Comparison of ENCODE assay signal across 9 mouse cellular contexts in genomic region chr17:31378361-31378761, GRCm38 (mm10). TPM values are rescaled to one million over a fixed set of nuclear protein-coding genes. Genes with fewer than 3 reads are reported as not detected.
A peak's percentile ranks its signal among the peaks of the same experiment; 100 is the strongest.
DNase-seq lines count a peak whose midpoint lies in the region; ATAC-seq and TF ChIP-seq lines count a peak whose summit lies in the region.
"Had no signal": no experiment of that assay in that cellular context is flagged by ENCODE, and none has a peak within 500 bp of the region (broad histone marks: within the 10 kb centered on the region; RNA-seq: fewer than 3 reads in every experiment).

No protein-coding gene starts in this region.

- H3K27me3 ChIP-seq in hindbrain, embryonic 14.5 days (ENCODE audit: control insufficient read depth, insufficient read depth, low read length): no peaks in the 10 kb centered on the region
- H3K27me3 ChIP-seq: stomach, embryonic 15.5 days had no signal

- no peak overlapping the region for H3K27ac ChIP-seq in hindbrain, embryonic 14.5 days
- H3K27ac ChIP-seq: stomach, embryonic 15.5 days had no signal

- WGBS in lung, adult 2 months: 58% methylated on average over 10 of the region's 10 CpGs
- WGBS in hindbrain, embryonic 14.5 days: 66% methylated on average over 10 of the region's 10 CpGs

- H3K9ac ChIP-seq in hindbrain, embryonic 14.5 days: no peak overlapping the region
- H3K9ac ChIP-seq: stomach, embryonic 15.5 days had no signal

- no peak for DNase-seq in frontal cortex, postnatal 25 days (ENCODE audit: low spot score in 2 of 2)
- peak; percentile 25 for DNase-seq in lung, postnatal 10 days
- no peak for DNase-seq in lung, adult 2 months
- DNase-seq in hindbrain, embryonic 14.5 days (ENCODE audit: low spot score): no peak
- DNase-seq in retina, embryonic 14.5 days (ENCODE audit: low spot score): peak; percentile 82
- no peak for DNase-seq in right cerebral cortex, postnatal 36 days (ENCODE audit: low spot score in 2 of 2)
- DNase-seq in ovary, postnatal 36 days (ENCODE audit: low spot score): no peak

- H3K4me1 ChIP-seq in lung, adult 2 months (ENCODE audit: control insufficient read depth, insufficient read depth, low read length): peaks cover 4% of the 10 kb centered on the region
- H3K4me1 ChIP-seq in hindbrain, embryonic 14.5 days (replicated peaks; ENCODE audit: control insufficient read depth, insufficient read depth, low read length): peaks cover 3% of the 10 kb centered on the region; the same call in 1 of the 2 replicates

- no peaks in the 10 kb centered on the region for H3K36me3 ChIP-seq in hindbrain, embryonic 14.5 days (replicated peaks; ENCODE audit: control insufficient read depth, insufficient read depth)
- H3K36me3 ChIP-seq: stomach, embryonic 15.5 days had no signal

- H3K9me3 ChIP-seq in hindbrain, embryonic 14.5 days (ENCODE audit: control insufficient read depth, low read length): no peaks in the 10 kb centered on the region
- H3K9me3 ChIP-seq: stomach, embryonic 15.5 days had no signal

- no peak for TF ChIP-seq CTCF in lung, adult 2 months (IDR thresholded peaks at IDR 0.05; ENCODE audit: insufficient read depth, low read length)

- no peak overlapping the region for H3K4me3 ChIP-seq in lung, adult 2 months (replicated peaks; ENCODE audit: extremely low read depth, low read depth, low read length)
- no peak overlapping the region for H3K4me3 ChIP-seq in hindbrain, embryonic 14.5 days (replicated peaks; ENCODE audit: low read length)
- H3K4me3 ChIP-seq: stomach, embryonic 15.5 days had no signal

- TF ChIP-seq POLR2A in lung, adult 2 months (IDR thresholded peaks at IDR 0.05; ENCODE audit: borderline replicate concordance, extremely low read depth, low read depth, low read length): no peak

- H3K4me2 ChIP-seq in hindbrain, embryonic 14.5 days (replicated peaks): peak overlapping the region; percentile 33
- H3K4me2 ChIP-seq: stomach, embryonic 15.5 days had no signal

- ATAC-seq in frontal cortex, adult (ENCODE audit: low TSS enrichment): peak; percentile 70; the same call in 1 of the 2 replicates
- no peak for ATAC-seq in hindbrain, embryonic 14.5 days (ENCODE audit: low FRiP score)

RNA-seq across cellular contexts. Expression of gene Pde9a, which starts 7.6 kb away (rescaled TPM):
- polyA plus RNA-seq in lung, adult 2 months (2012; rRNA removed): 83.6 and 99.1 TPM in 2 replicates
- 31.1 and 32.6 TPM in 2 replicates for polyA plus RNA-seq in hindbrain, embryonic 14.5 days (2014; fragmentation: Nextera tagmentation; extraction: Ambion mirVana)

Comparison
In these comparisons a context has a peak if more than half of its experiments do, and no peak if none do; other contexts are left out.
1. DNase-seq: peak in lung, postnatal 10 days (single experiment) and retina, embryonic 14.5 days (single experiment); none in frontal cortex, postnatal 25 days (0 of 2), lung, adult 2 months (single experiment), hindbrain, embryonic 14.5 days (single experiment), right cerebral cortex, postnatal 36 days (0 of 2) and ovary, postnatal 36 days (single experiment).